Mouse (Mus musculus) CH12.LX (cell line): Measurements from ENCODE around the gene Ppie. TPM values are rescaled to one million over a fixed set of nuclear protein-coding genes. Genes with fewer than 3 reads are reported as not detected.
A peak's percentile ranks its signal among the peaks of the same experiment; 100 is the strongest.

Experiments used
- DNase-seq: peaks from one replicate; pipeline ENCODE4 v3.0.0-alpha.2; 2013; ENCODE audit errors: extremely low read depth
- H3K27ac ChIP-seq: 2 replicates; pipeline ENCODE4 v1.5.1; 2012; ENCODE audit warnings: low read depth, mild to moderate bottlenecking, control low read depth, moderate library complexity; ENCODE audit not compliant: insufficient read depth
- H3K27me3 ChIP-seq: replicated peaks from 2 replicates; pipeline ENCODE3; 2012; ENCODE audit warnings: inconsistent platforms
- H3K36me3 ChIP-seq, 2 experiments: replicated peaks in 1 of 2; 2 replicates each; pipeline versions ENCODE3 to v1.6.1; 2012; ENCODE audit warnings: inconsistent platforms in 1 of 2, low read length in 1 of 2, mild to moderate bottlenecking in 1 of 2, mixed read lengths in 1 of 2, moderate library complexity in 1 of 2; ENCODE audit not compliant: control insufficient read depth in 1 of 2, insufficient read depth in 1 of 2
- H3K4me1 ChIP-seq, 2 experiments: 2 replicates each; pipeline ENCODE4 v1.6.1; 2012; ENCODE audit warnings: inconsistent platforms in 1 of 2, moderate library complexity in 1 of 2; ENCODE audit not compliant: insufficient read depth in 2 of 2, control insufficient read depth in 1 of 2
- H3K4me2 ChIP-seq: 2 replicates; pipeline ENCODE4 v1.6.1; 2012; ENCODE audit warnings: low read depth, mild to moderate bottlenecking, control low read depth; ENCODE audit not compliant: poor library complexity, insufficient read depth, severe bottlenecking
- H3K4me3 ChIP-seq, 3 experiments: fragments of 150-350 bp in 1 of 3; sonication (generic) in 1 of 3; replicated peaks in 1 of 3; 2 replicates each; pipeline versions ENCODE3 to v1.5.1; 2011 to 2012; ENCODE audit warnings: low read depth in 2 of 3, low read length in 2 of 3, mild to moderate bottlenecking in 2 of 3, moderate library complexity in 2 of 3, control low read depth in 1 of 3, improper control_type of control experiment in 1 of 3, inconsistent platforms in 1 of 3, mixed read lengths in 1 of 3; ENCODE audit not compliant: poor library complexity in 1 of 3
- H3K79me2 ChIP-seq: replicated peaks from 2 replicates; pipeline ENCODE4 v1.6.1; 2012; ENCODE audit warnings: mild to moderate bottlenecking, moderate library complexity; ENCODE audit not compliant: control insufficient read depth, poor library complexity, insufficient read depth, severe bottlenecking; ENCODE audit errors: extremely low read depth
- H3K9ac ChIP-seq: 2 replicates; pipeline ENCODE4 v1.6.1; 2012; ENCODE audit warnings: low read depth, mild to moderate bottlenecking, control low read depth, moderate library complexity; ENCODE audit not compliant: insufficient read depth
- H3K9me3 ChIP-seq: replicated peaks from 2 replicates; pipeline ENCODE3; 2012; ENCODE audit warnings: low read length, inconsistent platforms, mixed read lengths
- BHLHE40 ChIP-seq: IDR thresholded peaks from 2 replicates; pipeline ENCODE4 v1.6.1; 2011; ENCODE audit warnings: mild to moderate bottlenecking, low read depth, low read length, improper control_type of control experiment
- CHD1 ChIP-seq: IDR thresholded peaks from 2 replicates; pipeline ENCODE4 v1.6.1; 2012; ENCODE audit warnings: low read depth, low read length, improper control_type of control experiment, inconsistent platforms
- E2F4 ChIP-seq: IDR thresholded peaks from 2 replicates; pipeline ENCODE4 v1.6.1; 2011; ENCODE audit warnings: low read depth, low read length, improper control_type of control experiment; ENCODE audit not compliant: insufficient replicate concordance
- ELF1 ChIP-seq: IDR thresholded peaks from 2 replicates; pipeline ENCODE4 v1.6.1; 2014; ENCODE audit warnings: low read depth, mild to moderate bottlenecking, inconsistent platforms, low read length, improper control_type of control experiment
- HCFC1 ChIP-seq: IDR thresholded peaks from 2 replicates; pipeline ENCODE4 v1.6.1; 2012; ENCODE audit warnings: low read depth, mild to moderate bottlenecking, inconsistent platforms, low read length, improper control_type of control experiment
- IRF4 ChIP-seq: IDR thresholded peaks from 2 replicates; pipeline ENCODE4 v1.6.1; 2014; ENCODE audit warnings: low read depth, mild to moderate bottlenecking, inconsistent platforms, low read length, improper control_type of control experiment
- MAX ChIP-seq: IDR thresholded peaks from 2 replicates; pipeline ENCODE4 v1.6.1; 2011; ENCODE audit warnings: low read length, improper control_type of control experiment
- MAZ ChIP-seq: IDR thresholded peaks from 2 replicates; pipeline ENCODE4 v1.6.1; 2012; ENCODE audit warnings: low read depth, mild to moderate bottlenecking, inconsistent platforms, low read length, improper control_type of control experiment, moderate library complexity
- MEF2A ChIP-seq: IDR thresholded peaks from 2 replicates; pipeline ENCODE4 v1.6.1; 2014; ENCODE audit warnings: low read depth, mild to moderate bottlenecking, inconsistent platforms, low read length, improper control_type of control experiment, borderline replicate concordance
- MXI1 ChIP-seq: IDR thresholded peaks from 2 replicates; pipeline ENCODE4 v1.6.1; 2011; ENCODE audit warnings: mild to moderate bottlenecking, low read depth, low read length, improper control_type of control experiment
- MYC ChIP-seq: IDR thresholded peaks from 2 replicates; pipeline ENCODE4 v1.6.1; 2011; ENCODE audit warnings: low read depth, mild to moderate bottlenecking, improper control_type of control experiment, low read length
- NELFE ChIP-seq: IDR thresholded peaks from 2 replicates; pipeline ENCODE4 v1.6.1; 2011; ENCODE audit warnings: low read depth, low read length, improper control_type of control experiment
- NRF1 ChIP-seq: IDR thresholded peaks from 2 replicates; pipeline ENCODE4 v1.6.1; 2014; ENCODE audit warnings: low read depth, mild to moderate bottlenecking, inconsistent platforms, low read length, improper control_type of control experiment, moderate library complexity
- POLR2A ChIP-seq: IDR thresholded peaks from 2 replicates; pipeline ENCODE4 v1.6.1; 2011; ENCODE audit warnings: low read depth, mild to moderate bottlenecking, improper control_type of control experiment, low read length
- POLR2AphosphoS2 ChIP-seq: IDR thresholded peaks from 2 replicates; pipeline ENCODE4 v1.6.1; 2011; ENCODE audit warnings: low read depth, low read length, improper control_type of control experiment
- SIN3A ChIP-seq: IDR thresholded peaks from 2 replicates; pipeline ENCODE4 v1.6.1; 2012; ENCODE audit warnings: low read length, improper control_type of control experiment, inconsistent platforms
- SMC3 ChIP-seq: IDR thresholded peaks from 2 replicates; pipeline ENCODE4 v1.6.1; 2011; ENCODE audit warnings: low read depth, low read length, improper control_type of control experiment
- TBP ChIP-seq: conservative IDR thresholded peaks from 2 replicates; pipeline ENCODE4 v1.6.1; 2011; ENCODE audit warnings: low read depth, low read length, improper control_type of control experiment
- TCF12 ChIP-seq: IDR thresholded peaks from 2 replicates; pipeline ENCODE4 v1.6.1; 2014; ENCODE audit warnings: low read depth, mild to moderate bottlenecking, inconsistent platforms, low read length, improper control_type of control experiment
- UBTF ChIP-seq: IDR thresholded peaks from 2 replicates; pipeline ENCODE4 v1.6.1; 2012; ENCODE audit warnings: low read depth, mild to moderate bottlenecking, inconsistent platforms, low read length, improper control_type of control experiment, moderate library complexity
- USF2 ChIP-seq: conservative IDR thresholded peaks from 2 replicates; pipeline ENCODE4 v1.6.1; 2011; ENCODE audit warnings: low read depth, low read length, improper control_type of control experiment
- ZMIZ1 ChIP-seq: IDR thresholded peaks from 2 replicates; pipeline ENCODE4 v1.6.1; 2012; ENCODE audit warnings: low read depth, mild to moderate bottlenecking, inconsistent platforms, low read length, improper control_type of control experiment
- dilution Hi-C: fragments of 300-500 bp; cut with MboI; formaldehyde crosslinking; loops from 2 replicates; pipeline ENCODE4 v1.14.3; 2020; ENCODE audit warnings: low sequenced_read_pairs; ENCODE audit not compliant: extremely low pct_unique_long_range_greater_than_20kb, extremely low pct_ligation_motif_present
- in situ Hi-C: fragments of 300-500 bp; cut with MboI; formaldehyde crosslinking; loops from 3 replicates; pipeline ENCODE4 v1.14.3; 2019; ENCODE audit warnings: low sequenced_read_pairs, low pct_ligation_motif_present, low pct_unique_long_range_greater_than_20kb, mixed read lengths
- polyA plus RNA-seq: library from polyadenylated mRNA; unstranded; fragments of >175 nt; gene quantifications from 2 replicates; pipeline ENCODE4 v1.2.1, GENCODE M21; 2012; ENCODE audit warnings: low read depth; ENCODE audit not compliant: insufficient read length
- total RNA-seq, 2 experiments: library from RNA; depleted of rRNA; stranded (reverse); fragments of 300-350 nt in 1 of 2; fragments of >200 nt in 1 of 2; gene quantifications; 2 replicates each; pipeline ENCODE4 v1.2.3; 2012 to 2014

The Ppie gene
- 86.8 and 94.0 TPM in 2 replicates for total RNA-seq (2012; rRNA removed)
- 84.5 and 89.4 TPM in 2 replicates for total RNA-seq (2014; rRNA removed)
- 68.3 and 69.7 TPM in 2 replicates for polyA plus RNA-seq

GRCm38 (mm10) chr4:123139513-123140154 lies at the start of gene Ppie:
Gene Ppie, minus strand, starts transcription at chr4:123139951.
- H3K27me3 ChIP-seq: peaks cover 23% of the 10 kb centered on the region
- in situ Hi-C loops: no loop called here
- H3K4me1 ChIP-seq: peaks cover 4 to 20% of the 10 kb centered on the region in 2 experiments; a peak in 3 of 4 replicates
- H3K9me3 ChIP-seq: no peaks in the 10 kb centered on the region
- H3K4me2 ChIP-seq: peak within 1 kb of the TSS; percentile 94
- DNase-seq: peak; percentile 85
- peak within 1 kb of the TSS; percentile 80 to 94 (median 80) for H3K4me3 ChIP-seq
- H3K79me2 ChIP-seq: peaks cover 12% of the 10 kb centered on the region
- H3K36me3 ChIP-seq: peaks cover 15 to 24% of the 10 kb centered on the region in 2 experiments
- peak within 1 kb of the TSS; percentile 80 for H3K9ac ChIP-seq
- dilution Hi-C loops: no loop called here
- 0 out of 2 replicates have a peak, but pooled peaks have one; percentile 64 for TF ChIP-seq MYC
- 0 out of 2 replicates have a peak, but pooled peaks have one; percentile 8 for TF ChIP-seq BHLHE40
- TF ChIP-seq NELFE: peak; percentile 96
- peak; percentile 71; the same call in 1 of the 2 replicates for TF ChIP-seq MAZ
- TF ChIP-seq MXI1: peak; percentile 86
- peak; percentile 48; the same call in 1 of the 2 replicates for TF ChIP-seq MEF2A
- peak; percentile 94 for TF ChIP-seq ZMIZ1
- TF ChIP-seq TBP: peak; percentile 80
- no peak for TF ChIP-seq UBTF
- no peak for TF ChIP-seq CHD1
- TF ChIP-seq USF2: no peak
- TF ChIP-seq E2F4: 0 out of 2 replicates have a peak, but pooled peaks have one; percentile 48
- TF ChIP-seq MAX: no peak
- peak; percentile 76 for TF ChIP-seq HCFC1
- TF ChIP-seq NRF1: peak; percentile 73
- peak; percentile 99 for TF ChIP-seq POLR2A
- TF ChIP-seq POLR2AphosphoS2: peak; percentile 71; the same call in 1 of the 2 replicates
- peak; percentile 74 for TF ChIP-seq ELF1
- TF ChIP-seq TCF12: peak; percentile 96
- TF ChIP-seq SIN3A: peak; percentile 82
- TF ChIP-seq SMC3: no peak
- peak; percentile 59 for TF ChIP-seq IRF4
- 0 out of 2 replicates have a peak within 1 kb of the TSS, but pooled peaks have one; percentile 5 for H3K27ac ChIP-seq
